Mouse (Mus musculus): Measurements from ENCODE around the gene Fam120a. TPM values are rescaled to one million over a fixed set of nuclear protein-coding genes. Genes with fewer than 3 reads are reported as not detected.

Gene Fam120a
- polyA plus RNA-seq, 1 experiment from 2014 or later = 12.0 TPM

DNA sequence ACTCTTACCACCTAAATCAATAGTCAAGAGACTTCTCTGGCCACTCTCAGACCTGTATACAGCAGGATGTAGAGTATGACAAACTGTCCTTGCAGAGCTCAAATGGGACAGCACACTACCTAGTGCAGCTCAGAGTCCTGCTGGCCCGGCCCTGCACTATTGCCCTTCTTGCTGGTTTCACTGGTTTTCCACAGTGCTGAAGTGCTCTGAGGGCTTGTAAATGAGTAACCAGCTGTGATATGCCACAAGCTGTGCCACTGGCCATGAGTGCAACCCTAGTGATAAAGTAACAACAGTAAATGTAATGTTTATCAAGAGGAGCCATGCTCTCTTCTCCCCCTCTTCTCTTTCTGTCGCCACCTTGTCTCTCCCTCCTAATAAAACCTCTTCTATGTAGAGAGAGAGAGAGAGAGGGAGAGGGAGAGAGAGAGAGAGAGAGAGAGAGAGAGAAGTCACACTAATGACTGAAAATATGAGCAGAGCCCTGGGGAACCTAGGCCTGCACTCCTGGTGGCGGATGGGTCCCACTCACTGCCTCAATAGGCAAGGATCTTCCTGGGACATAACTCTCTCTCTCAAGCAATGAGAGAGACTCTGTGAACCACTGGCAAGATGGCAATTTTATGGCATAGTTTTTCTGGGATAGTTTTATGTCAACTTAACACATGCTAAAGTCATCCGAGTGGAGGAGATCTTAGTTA, 77.4 kb downstream of the Fam120a start:
- Histone ChIP-seq H3K27ac (replicated peaks) (no peak overlapping the region), H3K4me3 (no peak overlapping the region), H3K27me3 (no peaks in the 10 kb centered on the region), H3K9ac (no peak overlapping the region), H3K36me3 (peaks cover 71% of the 10 kb centered on the region), H3K4me1 (replicated peaks) (no peaks in the 10 kb centered on the region), H3K4me2 (no peak overlapping the region), H3K9me3 (no peaks in the 10 kb centered on the region)
- WGBS = 90% methylated on average over 4 of the region's 4 CpGs
- ATAC-seq (ENCODE audit: low FRiP score, low read depth) = no peak

DNA sequence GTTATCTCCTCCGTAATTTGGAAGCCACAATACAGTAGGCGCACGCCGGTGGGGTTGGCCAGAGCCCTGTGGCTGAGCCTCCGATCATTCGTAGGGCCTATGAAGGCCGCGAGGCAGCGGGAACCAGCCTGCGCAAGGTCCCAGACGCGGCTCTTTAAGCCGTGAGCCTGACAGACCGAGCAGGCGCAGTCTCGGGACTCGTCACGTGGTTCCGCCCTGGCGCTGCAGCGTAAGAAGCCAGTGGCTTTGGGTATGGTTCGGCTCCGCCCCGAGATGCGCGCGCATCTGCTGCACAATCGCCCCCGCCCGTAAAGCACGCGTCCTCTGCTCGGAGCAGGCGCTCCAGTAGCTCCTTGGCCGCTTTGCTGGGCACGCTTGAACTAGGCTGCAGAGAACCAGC, 89.3 kb downstream of the Fam120a start:
- H3K9ac ChIP-seq = peak overlapping the region; percentile 71
- 0% methylated on average over 36 of the region's 36 CpGs for WGBS
- peaks cover 23% of the 10 kb centered on the region for H3K36me3 ChIP-seq
- H3K27me3 ChIP-seq = no peaks in the 10 kb centered on the region
- peak; percentile 99 for ATAC-seq (ENCODE audit: low FRiP score, low read depth)
- peak overlapping the region; percentile 90 for H3K27ac ChIP-seq (replicated peaks)
- peaks cover 11% of the 10 kb centered on the region for H3K4me1 ChIP-seq (replicated peaks)
- peak overlapping the region; percentile 80 for H3K4me2 ChIP-seq
- no peaks in the 10 kb centered on the region for H3K9me3 ChIP-seq
- H3K4me3 ChIP-seq = peak overlapping the region; percentile 46

DNA sequence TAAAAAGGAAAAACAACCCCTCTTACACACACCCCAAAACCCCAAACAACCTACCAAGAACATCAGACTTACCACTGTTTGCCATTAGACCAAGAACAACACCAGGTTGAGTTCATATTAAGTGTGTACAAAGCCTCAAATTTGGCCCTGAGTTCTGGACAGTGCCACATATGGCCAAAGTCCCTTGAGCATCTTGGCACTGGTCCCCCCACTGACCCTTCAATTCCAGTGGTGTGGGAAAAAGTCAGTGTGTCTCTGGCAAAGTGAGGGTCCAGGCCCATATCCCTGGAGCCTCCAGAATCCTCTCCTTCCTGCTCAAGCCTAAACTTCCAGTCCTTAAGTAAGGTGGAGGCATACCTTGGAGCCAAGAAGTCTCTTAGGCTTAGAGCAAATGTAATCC, 90.0 kb downstream of the Fam120a start:
- ATAC-seq (ENCODE audit: low FRiP score, low read depth) = no peak
- Histone ChIP-seq H3K27ac (replicated peaks) (peak overlapping the region; percentile 90), H3K9me3 (no peaks in the 10 kb centered on the region), H3K36me3 (peaks cover 19% of the 10 kb centered on the region), H3K9ac (peak overlapping the region; percentile 71), H3K4me3 (peak overlapping the region; percentile 46), H3K4me2 (peak overlapping the region; percentile 80), H3K27me3 (no peaks in the 10 kb centered on the region), H3K4me1 (replicated peaks) (peaks cover 11% of the 10 kb centered on the region)

DNA sequence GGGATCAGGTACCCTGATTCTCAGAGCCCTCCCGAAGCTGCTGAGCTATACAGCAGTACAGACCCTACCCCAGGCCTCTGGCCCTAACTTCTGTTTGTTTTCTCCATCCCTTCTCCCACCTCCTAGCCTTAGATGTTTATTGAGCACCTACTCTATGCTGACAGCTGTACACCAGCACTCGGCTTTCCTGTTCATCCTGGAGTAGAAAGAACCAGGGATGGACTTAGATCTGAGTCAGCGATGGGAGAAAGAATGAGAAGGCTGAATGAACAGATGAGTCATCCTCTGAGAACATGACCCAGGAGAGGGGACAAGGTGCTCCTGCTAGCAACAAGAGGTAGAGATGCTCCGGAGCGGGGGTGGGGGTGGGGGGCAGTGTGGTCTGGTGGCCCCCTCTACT, 95.1 kb downstream of the Fam120a start:
- 75% methylated on average over 5 of the region's 5 CpGs for WGBS
- no peak overlapping the region for H3K27ac ChIP-seq (replicated peaks)
- no peaks in the 10 kb centered on the region for H3K27me3 ChIP-seq
- H3K4me2 ChIP-seq = no peak overlapping the region
- H3K4me3 ChIP-seq = no peak overlapping the region
- H3K36me3 ChIP-seq = no peaks in the 10 kb centered on the region
- no peaks in the 10 kb centered on the region for H3K9me3 ChIP-seq
- no peak for ATAC-seq (ENCODE audit: low FRiP score, low read depth)
- H3K9ac ChIP-seq = no peak overlapping the region
- H3K4me1 ChIP-seq (replicated peaks) = peaks cover 31% of the 10 kb centered on the region

DNA sequence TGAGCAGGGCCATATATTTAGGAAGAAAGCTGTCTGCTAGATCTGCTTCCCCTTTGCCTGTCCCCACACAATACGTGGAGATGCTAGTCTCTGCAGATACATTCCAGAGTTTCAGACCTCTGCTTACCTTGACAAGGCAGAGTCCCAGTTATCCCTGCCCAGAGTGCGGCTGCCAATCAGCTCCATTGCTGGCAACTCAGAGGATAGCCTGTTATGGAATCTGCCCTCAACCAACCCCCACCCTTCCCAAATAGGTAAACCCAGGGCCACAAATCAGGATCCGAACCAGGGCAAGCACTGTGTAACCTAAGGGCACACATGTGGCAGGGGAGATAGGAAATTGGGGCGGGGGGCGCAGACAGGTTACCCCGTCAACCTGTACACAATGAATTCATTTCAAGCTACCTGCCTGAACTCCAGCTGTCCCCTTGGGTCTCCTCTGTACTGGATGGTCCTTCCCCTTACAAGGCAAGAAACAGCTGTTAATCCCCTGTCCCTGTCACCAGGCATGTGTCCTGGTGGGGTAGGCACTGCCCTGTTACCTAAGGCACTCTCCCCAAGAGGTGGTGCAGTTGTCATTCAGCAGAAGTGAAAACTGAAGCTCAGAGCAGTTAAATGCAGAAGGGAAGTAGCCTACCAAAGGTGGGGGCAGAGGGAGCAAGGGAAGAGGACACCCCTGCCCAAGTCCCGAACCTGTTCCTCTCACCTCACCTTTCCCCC, 95.8 kb downstream of the Fam120a start:
- peak overlapping the region; percentile 90 for H3K9ac ChIP-seq
- peaks cover 31% of the 10 kb centered on the region for H3K4me1 ChIP-seq (replicated peaks)
- no peaks in the 10 kb centered on the region for H3K9me3 ChIP-seq
- 73% methylated on average over 7 of the region's 7 CpGs for WGBS
- H3K27me3 ChIP-seq = no peaks in the 10 kb centered on the region
- H3K4me2 ChIP-seq = peak overlapping the region; percentile 88
- no peak for ATAC-seq (ENCODE audit: low FRiP score, low read depth)
- peak overlapping the region; percentile 82; the same call in 1 of the 2 replicates for H3K27ac ChIP-seq (replicated peaks)
- peak overlapping the region; percentile 90 for H3K4me3 ChIP-seq
- no peaks in the 10 kb centered on the region for H3K36me3 ChIP-seq

DNA sequence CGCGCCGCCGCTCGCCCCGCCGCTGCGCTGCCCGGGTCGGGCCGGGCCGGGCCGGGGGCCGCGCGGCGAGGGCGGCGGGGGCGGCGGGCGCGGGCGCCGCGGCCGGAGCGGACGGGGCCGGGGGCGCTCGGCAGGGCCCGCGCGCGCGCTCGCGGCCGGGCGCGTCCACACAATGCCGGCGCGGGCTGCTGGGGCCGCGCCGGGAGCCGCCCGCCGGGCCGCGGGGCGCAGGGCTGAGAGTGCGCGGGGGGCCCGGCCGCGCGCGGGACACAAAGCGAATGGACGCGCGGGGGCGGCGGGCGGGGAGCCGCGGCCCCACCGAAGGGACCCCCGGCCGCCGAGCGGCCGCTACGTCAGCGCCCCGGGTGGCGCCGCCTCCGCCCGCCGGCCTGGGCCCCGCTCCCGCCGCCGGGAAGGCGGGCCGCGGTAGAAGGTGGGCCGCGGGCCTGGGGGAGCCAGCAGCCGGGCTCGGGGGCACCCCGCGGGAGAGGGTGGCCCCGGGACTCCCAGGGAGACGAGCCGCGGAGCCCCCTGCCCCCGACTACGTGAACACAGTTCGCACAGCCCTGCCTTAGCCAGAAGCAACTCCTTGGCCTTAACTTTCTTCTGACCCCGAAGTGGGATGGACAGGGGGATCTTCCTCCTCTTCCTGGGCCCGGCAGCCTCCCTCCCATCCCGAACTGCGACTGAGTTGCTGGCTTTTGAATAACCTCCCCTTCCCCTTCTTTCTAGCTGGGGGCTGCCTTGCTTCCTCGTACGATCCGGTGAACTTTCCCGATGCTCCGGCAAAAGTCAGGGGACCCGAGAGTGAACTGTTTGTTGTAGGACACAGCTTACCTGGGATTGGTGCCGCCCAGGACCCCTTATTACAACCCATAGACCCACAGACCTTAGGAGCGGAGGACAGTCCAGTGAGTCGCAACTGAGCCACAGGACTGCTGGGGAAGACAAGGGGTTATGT, 96.8 kb downstream of the Fam120a start, which contains the start of gene Phf2:
TSS of gene Phf2 (minus strand) at position 349 of the 961 bp plus-strand sequence.
- Histone ChIP-seq H3K27ac (replicated peaks) (peak within 1 kb of the TSS; percentile 82), H3K36me3 (no peaks in the 10 kb centered on the region), H3K9me3 (no peaks in the 10 kb centered on the region), H3K27me3 (no peaks in the 10 kb centered on the region), H3K9ac (peak within 1 kb of the TSS; percentile 92), H3K4me2 (peak within 1 kb of the TSS; percentile 88), H3K4me3 (peak within 1 kb of the TSS; percentile 90), H3K4me1 (replicated peaks) (peaks cover 35% of the 10 kb centered on the region)
- peak; percentile 62 for ATAC-seq (ENCODE audit: low FRiP score, low read depth)
- under 1% methylated on average over 69 of the region's 117 CpGs for WGBS

DNA sequence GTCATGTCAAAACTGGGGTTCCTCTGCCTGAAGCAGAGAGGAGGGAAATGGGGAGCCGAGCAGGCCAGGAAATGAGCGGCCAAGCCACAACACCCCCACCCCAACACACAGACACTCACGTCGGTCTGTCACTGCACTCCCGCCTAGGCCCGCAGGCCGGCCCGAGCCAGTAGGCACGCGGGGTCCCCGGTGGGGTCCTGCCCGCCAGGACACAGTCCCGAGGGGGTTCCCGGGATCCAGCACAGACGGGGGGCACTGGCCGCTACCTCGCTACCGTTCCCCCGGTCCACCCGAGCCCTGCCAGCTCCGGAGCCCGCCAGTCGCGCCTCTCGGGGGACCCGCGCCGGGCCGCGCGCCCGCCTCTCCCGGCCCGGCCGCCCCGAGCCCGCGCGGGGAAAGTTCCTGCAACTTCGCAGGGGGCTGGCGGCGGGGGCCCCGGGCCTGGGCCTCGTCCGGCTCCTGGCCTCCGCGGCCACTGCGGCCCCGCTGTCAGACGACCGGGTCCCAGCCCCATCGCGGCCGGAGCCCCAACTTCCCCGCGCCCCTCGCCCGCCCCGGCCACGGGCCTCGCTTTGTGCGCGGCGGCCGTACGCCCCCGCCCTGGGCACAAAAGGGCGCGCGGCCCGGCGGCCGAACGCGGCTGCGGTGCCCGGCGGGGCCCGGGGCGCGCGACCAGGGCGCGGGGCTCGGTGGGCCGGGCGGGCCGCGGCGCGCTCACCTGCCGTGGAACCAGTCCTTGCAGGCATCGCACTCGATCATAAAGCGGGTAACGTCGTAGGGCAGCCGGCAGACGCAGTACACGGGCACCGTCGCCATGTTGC, 97.7 kb downstream of the Fam120a start:
- WGBS = under 1% methylated on average over 93 of the region's 102 CpGs
- Histone ChIP-seq H3K4me1 (replicated peaks) (peaks cover 38% of the 10 kb centered on the region), H3K9me3 (no peaks in the 10 kb centered on the region), H3K9ac (peak overlapping the region; percentile 92), H3K4me2 (peak overlapping the region; percentile 78), H3K4me3 (peak overlapping the region; percentile 90), H3K36me3 (no peaks in the 10 kb centered on the region), H3K27ac (replicated peaks) (peak overlapping the region; percentile 78), H3K27me3 (no peaks in the 10 kb centered on the region)
- ATAC-seq (ENCODE audit: low FRiP score, low read depth) = peak; percentile 42

DNA sequence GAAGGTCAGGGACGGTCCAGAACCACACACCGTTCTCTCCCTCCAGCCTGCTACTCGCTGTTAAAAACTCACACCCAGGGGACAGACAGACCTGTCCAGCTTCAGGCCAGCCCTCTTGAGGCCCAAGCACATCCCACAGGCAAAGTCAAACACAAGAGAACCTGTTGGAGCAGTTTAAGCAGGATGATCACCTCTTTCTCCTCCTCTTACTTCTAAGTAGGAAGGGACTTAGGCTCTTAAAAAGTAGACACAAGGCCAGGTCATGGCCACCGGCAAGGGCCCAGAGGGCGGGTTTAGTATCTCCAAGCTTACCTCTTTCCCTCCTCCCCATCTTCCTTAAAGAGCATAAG, 98.2 kb downstream of the Fam120a start:
- no peaks in the 10 kb centered on the region for H3K9me3 ChIP-seq
- H3K27me3 ChIP-seq = no peaks in the 10 kb centered on the region
- peak overlapping the region; percentile 78 for H3K4me2 ChIP-seq
- no peak for ATAC-seq (ENCODE audit: low FRiP score, low read depth)
- H3K4me3 ChIP-seq = peak overlapping the region; percentile 90
- peak overlapping the region; percentile 92 for H3K9ac ChIP-seq
- 12% methylated on average over 5 of the region's 5 CpGs for WGBS
- H3K36me3 ChIP-seq = no peaks in the 10 kb centered on the region
- peaks cover 38% of the 10 kb centered on the region for H3K4me1 ChIP-seq (replicated peaks)
- peak overlapping the region; percentile 78; the same call in 1 of the 2 replicates for H3K27ac ChIP-seq (replicated peaks)

DNA sequence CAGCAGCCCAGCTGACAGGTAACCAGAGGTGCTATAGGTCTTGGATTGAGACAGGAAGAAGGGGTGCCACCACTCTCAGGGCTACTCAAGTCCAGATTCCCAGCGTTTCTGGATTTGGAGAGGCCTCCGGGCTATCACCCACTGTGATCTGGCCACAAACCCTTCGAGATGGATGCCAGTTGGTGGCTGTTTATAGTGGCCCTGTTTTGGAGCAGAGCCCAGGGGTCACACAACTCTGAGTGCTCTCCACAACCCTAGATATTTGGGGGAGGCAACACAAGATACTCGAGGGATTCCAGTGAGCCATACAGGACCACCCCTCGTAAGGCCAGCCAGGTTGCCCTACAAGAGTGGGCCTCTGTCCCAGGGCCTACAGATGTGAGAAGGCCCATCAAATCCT, 98.7 kb downstream of the Fam120a start:
- Histone ChIP-seq H3K36me3 (no peaks in the 10 kb centered on the region), H3K4me3 (peak overlapping the region; percentile 90), H3K4me1 (replicated peaks) (peaks cover 38% of the 10 kb centered on the region), H3K4me2 (peak overlapping the region; percentile 78), H3K27ac (replicated peaks) (no peak overlapping the region), H3K9me3 (no peaks in the 10 kb centered on the region), H3K27me3 (no peaks in the 10 kb centered on the region), H3K9ac (peak overlapping the region; percentile 92; the same call in 1 of the 2 replicates)
- ATAC-seq (ENCODE audit: low FRiP score, low read depth) = no peak
- 20% methylated on average over 5 of the region's 5 CpGs for WGBS

DNA sequence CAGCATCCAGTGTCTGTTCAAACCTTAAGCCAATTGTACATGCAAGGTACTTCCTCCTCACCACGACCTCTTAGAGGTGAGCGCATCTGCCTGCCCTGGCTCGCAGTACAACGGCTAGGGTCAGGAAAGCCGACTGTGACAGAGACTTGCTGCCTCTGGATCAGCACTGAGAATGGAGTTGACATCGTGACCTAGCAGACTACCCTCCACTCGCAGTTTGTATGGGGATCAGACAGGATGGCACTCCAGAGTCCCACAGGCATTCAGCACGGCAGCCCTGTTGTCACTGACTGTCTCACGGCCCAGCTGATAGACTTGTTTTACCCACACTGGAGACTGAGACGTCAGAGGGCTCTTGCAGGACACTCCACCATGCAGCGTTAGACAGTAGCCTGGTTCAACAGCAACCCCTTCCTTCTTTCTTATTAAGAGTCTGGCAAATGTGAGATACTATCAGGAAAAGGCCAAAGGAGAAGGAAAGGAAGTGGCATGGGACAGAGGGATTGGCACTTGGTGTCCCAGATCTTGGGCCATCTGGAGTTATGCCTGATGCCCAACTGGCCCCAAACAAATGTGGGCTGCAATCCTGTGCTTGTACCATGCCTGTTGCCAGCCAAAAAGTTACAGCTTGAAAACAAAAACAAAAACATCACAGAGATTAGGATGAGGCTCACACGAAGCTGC, 103.0 kb downstream of the Fam120a start:
- no peak overlapping the region for H3K9ac ChIP-seq
- no peak overlapping the region for H3K27ac ChIP-seq (replicated peaks)
- no peaks in the 10 kb centered on the region for H3K36me3 ChIP-seq
- WGBS = 76% methylated on average over 12 of the region's 12 CpGs
- H3K4me3 ChIP-seq = no peak overlapping the region
- no peak for ATAC-seq (ENCODE audit: low FRiP score, low read depth)
- no peaks in the 10 kb centered on the region for H3K9me3 ChIP-seq
- H3K27me3 ChIP-seq = no peaks in the 10 kb centered on the region
- H3K4me2 ChIP-seq = no peak overlapping the region
- peaks cover 33% of the 10 kb centered on the region for H3K4me1 ChIP-seq (replicated peaks)

DNA sequence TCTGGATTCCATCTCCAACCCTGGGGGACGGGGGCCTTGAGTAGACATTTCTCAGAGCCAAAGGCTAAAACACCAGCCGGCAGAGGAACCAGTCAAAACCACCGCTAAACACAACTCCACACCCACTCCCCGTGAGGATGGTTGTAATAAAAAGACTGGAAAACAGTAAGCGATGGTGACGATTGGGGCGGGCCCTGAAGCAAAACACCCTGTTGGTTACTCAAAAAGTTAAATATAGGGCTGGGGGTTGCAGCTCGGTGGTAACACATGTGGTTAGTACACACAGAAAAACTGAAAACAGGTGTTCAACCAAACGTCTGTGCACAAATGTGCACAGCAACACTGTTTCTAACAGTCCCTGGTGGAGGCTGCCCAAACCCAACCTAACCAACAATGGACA, 104.3 kb downstream of the Fam120a start:
- Histone ChIP-seq H3K9ac (no peak overlapping the region), H3K4me1 (replicated peaks) (peaks cover 32% of the 10 kb centered on the region), H3K4me2 (no peak overlapping the region), H3K36me3 (no peaks in the 10 kb centered on the region), H3K27me3 (no peaks in the 10 kb centered on the region), H3K4me3 (no peak overlapping the region), H3K27ac (replicated peaks) (no peak overlapping the region), H3K9me3 (no peaks in the 10 kb centered on the region)
- WGBS = 70% methylated on average over 9 of the region's 9 CpGs
- ATAC-seq (ENCODE audit: low FRiP score, low read depth) = no peak

Measured in hindbrain, embryonic 15.5 days (tissue).